Mouse (Mus musculus) MEL (cell line): ENCODE measurements around the gene Lzts2.

Experiments used
- CTCF ChIP-seq, 3 experiments: IDR thresholded peaks in 2 of 3; conservative IDR thresholded peaks in 1 of 3; 2 replicates each; pipeline ENCODE4 v1.5.1; 2011 to 2012; ENCODE audit warnings: low read length in 3 of 3, low read depth in 2 of 3, mild to moderate bottlenecking in 2 of 3, improper control_type of control experiment in 1 of 3, inconsistent platforms in 1 of 3, mixed read lengths in 1 of 3, moderate library complexity in 1 of 3; ENCODE audit not compliant: control insufficient read depth in 1 of 3, insufficient read depth in 1 of 3, poor library complexity in 1 of 3, severe bottlenecking in 1 of 3
- EP300 ChIP-seq, 2 experiments: IDR thresholded peaks; 2 replicates each; pipeline ENCODE4 v1.6.1; 2011; ENCODE audit warnings: improper control_type of control experiment in 2 of 2, low read length in 2 of 2, low read depth in 1 of 2, mild to moderate bottlenecking in 1 of 2
- ETS1 ChIP-seq: IDR thresholded peaks from 2 replicates; pipeline ENCODE4 v1.6.1; 2012; ENCODE audit warnings: low read depth, mild to moderate bottlenecking, inconsistent platforms, low read length, improper control_type of control experiment, moderate library complexity
- GATA1 ChIP-seq: IDR thresholded peaks from 2 replicates; pipeline ENCODE4 v1.6.1; 2011; ENCODE audit warnings: low read depth, low read length, improper control_type of control experiment
- MAX ChIP-seq: IDR thresholded peaks from 2 replicates; pipeline ENCODE4 v1.6.1; 2011; ENCODE audit warnings: low read length, improper control_type of control experiment
- MEF2A ChIP-seq: IDR thresholded peaks from 2 replicates; pipeline ENCODE4 v1.6.1; 2014; ENCODE audit warnings: low read depth, mild to moderate bottlenecking, inconsistent platforms, low read length, improper control_type of control experiment; ENCODE audit not compliant: poor library complexity, insufficient replicate concordance, severe bottlenecking; ENCODE audit errors: extremely low read depth
- MXI1 ChIP-seq: IDR thresholded peaks from 2 replicates; pipeline ENCODE4 v1.6.1; 2011; ENCODE audit warnings: mild to moderate bottlenecking, low read depth, low read length, improper control_type of control experiment
- NELFE ChIP-seq: IDR thresholded peaks from 2 replicates; pipeline ENCODE4 v1.6.1; 2011; ENCODE audit warnings: low read depth, low read length, improper control_type of control experiment
- POLR2A ChIP-seq, 2 experiments: IDR thresholded peaks; 2 replicates each; pipeline ENCODE4 v1.6.1; 2011 to 2012; ENCODE audit warnings: low read length in 2 of 2, mild to moderate bottlenecking in 2 of 2, control low read depth in 1 of 2, improper control_type of control experiment in 1 of 2, low read depth in 1 of 2, moderate library complexity in 1 of 2; ENCODE audit not compliant: control insufficient read depth in 1 of 2, insufficient read depth in 1 of 2, poor library complexity in 1 of 2
- POLR2AphosphoS2 ChIP-seq: IDR thresholded peaks from 2 replicates; pipeline ENCODE4 v1.6.1; 2011; ENCODE audit warnings: low read length, improper control_type of control experiment
- RCOR1 ChIP-seq: IDR thresholded peaks from 2 replicates; pipeline ENCODE4 v1.6.1; 2012; ENCODE audit warnings: low read depth, mild to moderate bottlenecking, inconsistent platforms, low read length, improper control_type of control experiment
- UBTF ChIP-seq: IDR thresholded peaks from 2 replicates; pipeline ENCODE4 v1.6.1; 2012; ENCODE audit warnings: low read depth, mild to moderate bottlenecking, inconsistent platforms, low read length, improper control_type of control experiment, moderate library complexity, borderline replicate concordance; ENCODE audit not compliant: insufficient read depth
- ZNF384 ChIP-seq: IDR thresholded peaks from 2 replicates; pipeline ENCODE4 v1.6.1; 2012; ENCODE audit warnings: low read depth, mild to moderate bottlenecking, inconsistent platforms, low read length, improper control_type of control experiment

DNA sequence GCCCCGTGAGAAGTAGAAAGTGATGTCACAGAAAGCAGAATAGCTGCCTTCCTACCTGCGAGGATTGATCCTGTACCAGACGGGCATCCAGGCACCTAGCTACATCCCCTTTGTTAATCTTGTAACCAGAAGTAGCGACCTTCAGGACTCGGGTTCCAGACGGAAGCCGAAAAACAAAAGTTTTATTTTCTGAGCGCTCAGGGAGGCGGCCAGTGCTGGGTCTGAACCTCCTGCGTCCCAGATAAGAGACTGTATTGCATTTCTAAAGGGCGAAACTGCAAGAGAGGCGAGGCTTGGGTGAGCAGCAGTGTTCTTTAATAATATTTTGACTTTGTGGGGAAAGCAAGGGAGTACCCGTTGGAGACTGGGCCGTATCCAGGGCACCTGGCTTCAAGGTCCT is 44.6 kb downstream of the Lzts2 start:
- no peak for TF ChIP-seq ZNF384
- TF ChIP-seq CTCF (IDR thresholded peaks at IDR 0.05 in 2 of 3, conservative IDR thresholded peaks at IDR 0.05 in 1 of 3; ENCODE audit: control insufficient read depth in 1 of 3, insufficient read depth in 1 of 3, low read depth in 2 of 3, low read length in 3 of 3, poor library complexity in 1 of 3, severe bottlenecking in 1 of 3): no peak
- TF ChIP-seq MEF2A: no peak
- TF ChIP-seq MXI1: 0 out of 2 replicates have a peak, but pooled peaks have one; percentile 7
- no peak; the same call in 1 of the 2 replicates for TF ChIP-seq NELFE
- TF ChIP-seq MAX: no peak
- no peak for TF ChIP-seq UBTF
- TF ChIP-seq POLR2AphosphoS2: no peak; the same call in 1 of the 2 replicates
- no peak for TF ChIP-seq GATA1
- TF ChIP-seq POLR2A (IDR thresholded peaks at IDR 0.05; ENCODE audit: control insufficient read depth in 1 of 2, insufficient read depth in 1 of 2, low read depth in 1 of 2, low read length in 2 of 2, poor library complexity in 1 of 2): peak in 1 of 2 experiments; percentile 24; a peak in 1 of 4 replicates
- no peak for TF ChIP-seq RCOR1
- 0 out of 2 replicates have a peak, but pooled peaks have one; percentile 46 for TF ChIP-seq ETS1
- peak; percentile 6 to 47; a peak in 1 of 4 replicates for TF ChIP-seq EP300 (IDR thresholded peaks at IDR 0.05; ENCODE audit: low read depth in 1 of 2, low read length in 2 of 2)
